Mouse (Mus musculus): ENCODE results near the gene Sec24c.
A peak's percentile ranks its signal among the peaks of the same experiment; 100 is the strongest.
"Not testable (repeated sequence)": the region's sequence is repeated elsewhere in the genome, so short reads cannot be mapped to it uniquely, and the experiment has no call there.

Gene Sec24c

GRCm38 (mm10) chr14:20700362-20700761 lies 26.3 kb downstream of the Sec24c start:
- DNase-seq = no peak

GRCm38 (mm10) chr14:20701554-20701953 lies 27.4 kb downstream of the Sec24c start:
- DNase-seq = no peak

- DNase-seq = no peak
These were observed 28.1 kb downstream of the Sec24c start for GRCm38 (mm10) chr14:20702096-20702740.

- peak; percentile 93 to 94 for DNase-seq
These were observed 28.8 kb downstream of the Sec24c start, which contains the start of gene Chchd1 for GRCm38 (mm10) chr14:20702741-20703381. Chchd1 (plus strand) TSS chr14:20703006.

- not testable (repeated sequence) for DNase-seq
These were observed 29.4 kb downstream of the Sec24c start for GRCm38 (mm10) chr14:20703461-20703860.

DNA sequence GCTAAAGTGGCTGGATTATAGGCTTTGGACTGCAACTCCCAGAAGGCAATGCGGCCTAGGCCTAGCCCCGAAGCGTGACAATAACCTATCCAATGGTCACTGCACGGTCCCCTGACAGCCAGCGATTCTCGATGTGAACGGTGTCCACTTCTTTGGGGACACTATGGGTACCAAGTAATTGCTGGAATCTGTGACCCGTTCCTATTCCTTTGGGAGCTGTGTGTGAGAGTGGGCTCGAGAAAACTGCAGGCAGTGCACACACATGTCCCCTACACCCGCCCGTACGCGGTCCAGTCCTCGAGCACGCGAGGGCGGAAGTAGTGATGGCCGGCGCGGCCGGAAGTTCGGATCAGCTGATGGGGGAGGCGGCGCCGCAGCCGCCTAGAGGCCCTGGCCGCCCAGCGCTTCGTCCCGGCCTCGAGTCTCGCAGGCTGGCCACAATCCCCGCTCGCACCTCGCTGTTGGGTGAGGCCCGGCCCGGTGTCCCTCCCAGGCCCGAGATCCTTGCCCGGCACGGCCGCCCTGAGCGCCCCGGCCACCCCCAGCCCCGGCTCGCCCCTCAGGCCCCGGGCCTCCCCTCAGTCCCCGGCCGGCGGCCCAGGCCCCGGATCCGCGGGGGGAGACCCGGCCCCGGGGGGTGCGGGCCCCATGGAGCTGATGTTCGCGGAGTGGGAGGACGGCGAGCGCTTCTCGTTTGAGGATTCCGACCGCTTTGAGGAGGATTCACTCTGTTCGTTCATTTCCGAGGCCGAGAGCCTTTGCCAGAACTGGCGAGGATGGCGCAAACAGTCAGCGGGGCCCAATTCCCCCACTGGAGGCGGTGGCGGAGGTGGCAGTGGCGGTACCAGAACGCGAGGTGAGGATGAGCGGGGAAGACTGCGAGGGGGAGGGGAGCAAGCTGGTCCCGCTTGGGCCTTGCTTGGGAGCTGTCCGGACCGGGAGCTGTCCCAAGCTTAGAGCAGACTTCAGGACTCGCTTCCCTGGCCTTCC lies 33.4 kb downstream of the Sec24c start, which contains the start of gene Zswim8:
Gene Zswim8 (plus strand): TSS at position 352 of the 990 bp plus-strand sequence.
- DNase-seq = peak; percentile 91 to 94

GRCm38 (mm10) chr14:20708239-20708638 lies 34.1 kb downstream of the Sec24c start:
- DNase-seq = no peak

DNA sequence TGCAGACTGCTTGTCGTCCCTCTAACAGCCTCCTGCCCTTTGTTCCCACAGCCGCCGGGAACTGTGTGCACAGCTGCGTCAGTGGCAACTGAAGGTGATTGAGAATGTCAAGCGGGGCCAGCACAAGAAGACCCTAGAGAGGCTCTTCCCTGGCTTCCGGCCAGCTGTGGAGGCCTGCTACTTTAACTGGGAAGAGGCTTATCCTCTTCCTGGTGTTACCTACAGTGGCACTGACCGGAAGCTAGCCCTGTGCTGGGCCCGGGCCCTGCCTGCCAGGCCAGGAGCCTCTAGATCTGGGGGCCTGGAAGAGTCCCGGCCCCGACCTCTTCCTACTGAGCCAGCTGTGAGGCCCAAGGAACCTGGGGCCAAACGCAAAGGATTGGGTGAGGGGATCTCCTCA lies 39.7 kb downstream of the Sec24c start:
- DNase-seq = no peak

DNA sequence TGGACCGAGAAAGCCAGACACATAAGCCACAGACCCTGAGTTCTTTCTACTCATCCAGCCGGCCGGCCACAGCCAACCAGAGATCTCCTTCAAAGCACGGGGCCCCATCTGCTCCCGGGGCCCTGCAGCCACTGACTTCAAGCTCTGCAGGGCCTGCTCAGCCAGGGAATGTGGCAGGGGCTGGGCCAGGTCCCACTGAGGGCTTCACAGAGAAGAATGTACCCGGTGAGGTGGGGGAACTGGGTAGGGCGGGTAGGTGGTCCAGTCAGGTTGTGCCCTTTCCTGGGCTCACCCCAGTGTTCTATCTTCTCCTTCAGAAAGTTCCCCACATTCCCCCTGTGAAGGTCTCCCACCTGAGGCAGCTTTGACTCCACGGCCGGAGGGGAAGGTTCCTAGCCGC lies 44.3 kb downstream of the Sec24c start:
- no peak for DNase-seq

DNA sequence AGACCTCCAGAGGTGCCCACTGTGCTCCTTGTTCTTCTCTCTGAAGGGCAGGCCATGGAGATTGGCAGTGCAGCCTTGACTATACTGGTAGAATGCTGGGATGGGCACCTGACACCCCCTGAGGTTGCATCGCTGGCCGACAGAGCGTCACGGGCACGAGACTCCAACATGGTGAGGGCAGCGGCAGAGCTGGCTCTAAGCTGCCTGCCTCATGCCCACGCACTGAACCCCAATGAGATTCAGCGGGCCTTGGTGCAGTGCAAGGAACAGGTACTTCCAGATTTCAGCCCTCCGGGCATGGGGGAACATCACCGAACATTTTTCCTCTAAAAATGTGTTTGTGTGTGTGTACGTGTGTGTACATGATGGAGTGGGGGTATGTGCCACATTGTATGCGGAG lies 45.7 kb downstream of the Sec24c start:
- DNase-seq = no peak

GRCm38 (mm10) chr14:20721371-20721770 lies 47.3 kb downstream of the Sec24c start:
- DNase-seq = no peak

- DNase-seq = no peak
These were observed 48.9 kb downstream of the Sec24c start for GRCm38 (mm10) chr14:20723006-20723405.

DNA sequence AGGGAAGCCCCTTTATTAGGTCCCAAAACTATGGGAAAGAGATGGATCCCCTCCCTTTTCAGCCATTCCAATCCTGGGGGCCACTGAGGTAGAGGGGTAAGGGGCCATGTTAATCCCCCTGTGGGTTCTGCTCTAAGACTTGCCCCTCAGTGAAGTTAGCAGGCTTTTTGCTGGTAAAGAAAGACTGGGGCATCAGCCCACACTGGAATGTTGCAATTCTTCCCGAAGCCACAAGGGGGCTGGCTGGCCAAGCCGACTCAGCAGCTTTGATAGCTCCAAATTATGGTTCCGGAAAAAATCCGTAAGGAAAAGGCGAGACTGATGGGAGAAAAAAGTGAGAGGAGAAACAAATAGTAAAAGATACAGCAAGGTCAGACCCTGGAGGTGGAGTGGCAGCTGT lies 49.9 kb downstream of the Sec24c start:
- DNase-seq = peak; percentile 69 to 79

GRCm38 (mm10) chr14:20725660-20726339 lies 51.7 kb downstream of the Sec24c start:
- DNase-seq = no peak

DNA sequence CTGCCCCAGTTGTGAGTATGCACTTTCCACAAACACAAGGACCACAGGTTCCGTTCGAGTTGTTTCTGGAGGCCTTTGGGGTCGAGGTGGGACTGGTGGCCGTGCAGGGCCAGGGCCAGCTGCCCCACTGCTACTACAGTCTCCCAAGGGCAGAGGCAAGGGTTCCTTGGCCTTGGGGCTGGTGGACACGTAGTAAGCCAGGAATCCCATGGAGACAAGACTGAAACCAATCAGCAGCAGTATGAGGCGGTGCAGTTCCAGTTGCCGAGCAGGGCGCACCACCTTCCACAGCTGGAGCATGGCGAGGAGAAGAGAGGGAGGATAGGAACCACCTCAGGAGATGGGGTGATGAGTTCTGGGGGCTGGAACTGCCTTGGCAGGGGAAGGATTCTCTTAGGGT lies 55.8 kb downstream of the Sec24c start:
- no peak for DNase-seq

GRCm38 (mm10) chr14:20730853-20731602 lies 56.9 kb downstream of the Sec24c start:
- no peak for DNase-seq

DNA sequence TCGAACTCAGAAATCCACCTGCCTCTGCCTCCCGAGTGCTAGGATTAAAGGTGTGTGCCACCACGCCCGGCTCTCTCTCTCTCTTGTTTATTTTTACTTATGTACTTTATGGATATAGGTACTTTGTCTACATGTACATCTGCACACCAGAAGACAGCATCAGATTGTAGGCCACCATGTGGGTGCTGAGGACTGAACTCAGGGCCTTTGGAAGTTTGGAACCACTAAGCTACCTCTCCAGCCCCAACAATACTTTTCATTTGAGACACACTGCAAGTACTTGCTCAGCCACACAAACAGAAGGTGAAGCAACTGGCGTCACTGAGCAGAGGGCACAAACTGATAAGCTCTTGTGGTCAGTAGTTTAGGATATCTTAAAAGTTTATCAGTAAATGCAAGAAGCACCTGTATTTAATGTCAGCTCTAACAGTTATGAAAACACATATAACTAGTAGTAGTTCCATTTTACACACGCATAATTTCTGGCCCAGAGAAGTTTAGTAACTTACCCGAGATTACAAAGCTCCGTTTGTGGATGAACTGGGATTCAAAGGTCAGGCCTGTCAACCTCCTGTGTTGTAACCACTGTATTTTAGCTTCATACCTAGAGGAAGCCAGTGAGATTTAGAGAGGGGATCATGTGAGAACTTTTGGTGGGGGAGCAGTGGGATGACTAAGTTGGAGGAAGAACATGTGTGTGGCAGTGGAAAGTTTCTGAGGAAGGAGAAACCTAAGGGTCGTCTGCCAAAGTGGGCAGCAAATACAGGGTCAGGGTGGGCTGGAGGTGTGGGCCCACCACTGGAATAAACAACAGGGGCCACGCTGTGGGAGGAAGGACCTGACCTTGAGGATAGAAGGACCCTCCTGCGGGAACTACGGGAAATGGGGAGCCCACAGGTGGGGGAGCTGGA lies 59.2 kb downstream of the Sec24c start:
- no peak for DNase-seq

GRCm38 (mm10) chr14:20733952-20734774 lies 60.1 kb downstream of the Sec24c start, which contains the start of gene Ndst2:
Ndst2 (minus strand) TSS chr14:20734562.
- DNase-seq = peak; percentile 93 to 95

GRCm38 (mm10) chr14:20735052-20735451 lies 60.9 kb downstream of the Sec24c start:
- no peak for DNase-seq

GRCm38 (mm10) chr14:20735892-20736390 lies 61.8 kb downstream of the Sec24c start:
- DNase-seq = no peak

All from lung, postnatal 4 days (tissue).